Mouse (Mus musculus): ENCODE data around the gene Tap2. TPM values are rescaled to one million over a fixed set of nuclear protein-coding genes. Genes with fewer than 3 reads are reported as not detected.

The Tap2 gene
- polyA plus RNA-seq, 2 experiments: 2.4 to 2.9 TPM

- WGBS: 56% methylated on average over 12 of the region's 12 CpGs
- no peak for ATAC-seq (ENCODE audit: low FRiP score, low read depth)
These were observed 4.2 kb upstream of the Tap2 start for GRCm38 (mm10) chr17:34199050-34199619.

GRCm38 (mm10) chr17:34200047-34200446, 3.3 kb upstream of the Tap2 start:
- Histone ChIP-seq H3K4me3 (replicated peaks; ENCODE audit: low read length) (no peak overlapping the region), H3K27me3 (ENCODE audit: control insufficient read depth, insufficient read depth, low read length) (peaks cover 46% of the 10 kb centered on the region), H3K36me3 (ENCODE audit: control insufficient read depth, insufficient read depth, low read length) (no peaks in the 10 kb centered on the region), H3K4me1 (ENCODE audit: control insufficient read depth, insufficient read depth, low read length) (peaks cover 3% of the 10 kb centered on the region; the same call in 1 of the 2 replicates), H3K9ac (ENCODE audit: low read depth, low read length, severe bottlenecking) (no peak overlapping the region), H3K9me3 (ENCODE audit: control insufficient read depth, low read length) (no peaks in the 10 kb centered on the region), H3K4me2 (replicated peaks; ENCODE audit: low read depth, low read length, severe bottlenecking) (no peak overlapping the region), H3K27ac (replicated peaks; ENCODE audit: low read depth, low read length) (no peak overlapping the region)
- WGBS: 85% methylated on average over 10 of the region's 10 CpGs
- DNase-seq (ENCODE audit: low spot score): no peak
- ATAC-seq (ENCODE audit: low FRiP score, low read depth): no peak
- TF ChIP-seq POLR2A (IDR thresholded peaks at IDR 0.05; ENCODE audit: borderline replicate concordance, extremely low read depth, insufficient read depth, insufficient read length): no peak

More at GRCm38 (mm10) chr17:34199050-34199619, 4.2 kb upstream of the Tap2 start:
- DNase-seq (ENCODE audit: low spot score): no peak
- no peaks in the 10 kb centered on the region for H3K9me3 ChIP-seq (ENCODE audit: control insufficient read depth, low read length)
- no peak for TF ChIP-seq POLR2A (IDR thresholded peaks at IDR 0.05; ENCODE audit: borderline replicate concordance, extremely low read depth, insufficient read depth, insufficient read length)
- peaks cover 49% of the 10 kb centered on the region for H3K27me3 ChIP-seq (ENCODE audit: control insufficient read depth, insufficient read depth, low read length)
- no peak overlapping the region for H3K27ac ChIP-seq (replicated peaks; ENCODE audit: low read depth, low read length)
- H3K9ac ChIP-seq (ENCODE audit: low read depth, low read length, severe bottlenecking): no peak overlapping the region
- H3K4me1 ChIP-seq (ENCODE audit: control insufficient read depth, insufficient read depth, low read length): peaks cover 3% of the 10 kb centered on the region; the same call in 1 of the 2 replicates
- H3K4me2 ChIP-seq (replicated peaks; ENCODE audit: low read depth, low read length, severe bottlenecking): no peak overlapping the region
- H3K36me3 ChIP-seq (ENCODE audit: control insufficient read depth, insufficient read depth, low read length): no peaks in the 10 kb centered on the region
- no peak overlapping the region for H3K4me3 ChIP-seq (replicated peaks; ENCODE audit: low read length)

- TF ChIP-seq POLR2A (IDR thresholded peaks at IDR 0.05; ENCODE audit: borderline replicate concordance, extremely low read depth, insufficient read depth, insufficient read length): no peak
- Histone ChIP-seq H3K4me3 (replicated peaks; ENCODE audit: low read length) (no peak overlapping the region), H3K27me3 (ENCODE audit: control insufficient read depth, insufficient read depth, low read length) (peaks cover 47% of the 10 kb centered on the region), H3K9me3 (ENCODE audit: control insufficient read depth, low read length) (no peaks in the 10 kb centered on the region), H3K27ac (replicated peaks; ENCODE audit: low read depth, low read length) (no peak overlapping the region), H3K4me1 (ENCODE audit: control insufficient read depth, insufficient read depth, low read length) (peaks cover 3% of the 10 kb centered on the region; the same call in 1 of the 2 replicates), H3K4me2 (replicated peaks; ENCODE audit: low read depth, low read length, severe bottlenecking) (no peak overlapping the region), H3K36me3 (ENCODE audit: control insufficient read depth, insufficient read depth, low read length) (no peaks in the 10 kb centered on the region), H3K9ac (ENCODE audit: low read depth, low read length, severe bottlenecking) (no peak overlapping the region)
- ATAC-seq (ENCODE audit: low FRiP score, low read depth) (no peak), DNase-seq (ENCODE audit: low spot score) (no peak)
- 86% methylated on average over 16 of the region's 16 CpGs for WGBS
These were observed 2.4 kb upstream of the Tap2 start for GRCm38 (mm10) chr17:34200772-34201505.

GRCm38 (mm10) chr17:34201506-34202055, 1.7 kb upstream of the Tap2 start:
- DNase-seq (ENCODE audit: low spot score) (no peak), ATAC-seq (ENCODE audit: low FRiP score, low read depth) (no peak)
- no peak overlapping the region for H3K9ac ChIP-seq (ENCODE audit: low read depth, low read length, severe bottlenecking)
- no peak overlapping the region for H3K4me3 ChIP-seq (replicated peaks; ENCODE audit: low read length)
- no peaks in the 10 kb centered on the region for H3K9me3 ChIP-seq (ENCODE audit: control insufficient read depth, low read length)
- 59% methylated on average over 7 of the region's 7 CpGs for WGBS
- H3K27me3 ChIP-seq (ENCODE audit: control insufficient read depth, insufficient read depth, low read length): peaks cover 42% of the 10 kb centered on the region
- peaks cover 3% of the 10 kb centered on the region; the same call in 1 of the 2 replicates for H3K4me1 ChIP-seq (ENCODE audit: control insufficient read depth, insufficient read depth, low read length)
- TF ChIP-seq POLR2A (IDR thresholded peaks at IDR 0.05; ENCODE audit: borderline replicate concordance, extremely low read depth, insufficient read depth, insufficient read length): no peak
- H3K27ac ChIP-seq (replicated peaks; ENCODE audit: low read depth, low read length): no peak overlapping the region
- no peak overlapping the region for H3K4me2 ChIP-seq (replicated peaks; ENCODE audit: low read depth, low read length, severe bottlenecking)
- no peaks in the 10 kb centered on the region for H3K36me3 ChIP-seq (ENCODE audit: control insufficient read depth, insufficient read depth, low read length)

- peaks cover 2% of the 10 kb centered on the region; the same call in 1 of the 2 replicates for H3K4me1 ChIP-seq (ENCODE audit: control insufficient read depth, insufficient read depth, low read length)
- H3K4me3 ChIP-seq (replicated peaks; ENCODE audit: low read length): no peak overlapping the region
- H3K4me2 ChIP-seq (replicated peaks; ENCODE audit: low read depth, low read length, severe bottlenecking): no peak overlapping the region
- no peak overlapping the region for H3K27ac ChIP-seq (replicated peaks; ENCODE audit: low read depth, low read length)
- 87% methylated on average over 4 of the region's 4 CpGs for WGBS
- no peaks in the 10 kb centered on the region for H3K9me3 ChIP-seq (ENCODE audit: control insufficient read depth, low read length)
- H3K36me3 ChIP-seq (ENCODE audit: control insufficient read depth, insufficient read depth, low read length): no peaks in the 10 kb centered on the region
- peaks cover 29% of the 10 kb centered on the region for H3K27me3 ChIP-seq (ENCODE audit: control insufficient read depth, insufficient read depth, low read length)
- ATAC-seq (ENCODE audit: low FRiP score, low read depth) (no peak), DNase-seq (ENCODE audit: low spot score) (no peak)
- no peak overlapping the region for H3K9ac ChIP-seq (ENCODE audit: low read depth, low read length, severe bottlenecking)
- no peak for TF ChIP-seq POLR2A (IDR thresholded peaks at IDR 0.05; ENCODE audit: borderline replicate concordance, extremely low read depth, insufficient read depth, insufficient read length)
These were observed 426 bp upstream of the Tap2 start for GRCm38 (mm10) chr17:34202760-34203442.

Data from limb, embryonic 14.5 days (tissue).